Mouse (Mus musculus) brain, embryonic 14.5 days (tissue): ENCODE measurements at regions not wholly inside any gene's neighbourhood (a gene's known extent, or its start where the extent isn't known, plus 50 kb on each side); places are given as distances from the start of the nearest gene placed in this dataset.

ENCODE experiments used
- CTCF ChIP-seq: fragments of 200-500 bp; IDR thresholded peaks from 2 replicates; pipeline ENCODE4 v1.5.1; 2012; ENCODE audit warnings: inconsistent platforms, mild to moderate bottlenecking, moderate library complexity, borderline replicate concordance; ENCODE audit not compliant: insufficient read depth, insufficient read length; ENCODE audit errors: extremely low read depth
- POLR2A ChIP-seq: fragments of 200-500 bp; IDR thresholded peaks from 2 replicates; pipeline ENCODE4 v1.6.1; 2012; ENCODE audit warnings: mild to moderate bottlenecking, inconsistent platforms, borderline replicate concordance; ENCODE audit not compliant: poor library complexity, insufficient read depth, insufficient read length, severe bottlenecking; ENCODE audit errors: extremely low read depth

DNA sequence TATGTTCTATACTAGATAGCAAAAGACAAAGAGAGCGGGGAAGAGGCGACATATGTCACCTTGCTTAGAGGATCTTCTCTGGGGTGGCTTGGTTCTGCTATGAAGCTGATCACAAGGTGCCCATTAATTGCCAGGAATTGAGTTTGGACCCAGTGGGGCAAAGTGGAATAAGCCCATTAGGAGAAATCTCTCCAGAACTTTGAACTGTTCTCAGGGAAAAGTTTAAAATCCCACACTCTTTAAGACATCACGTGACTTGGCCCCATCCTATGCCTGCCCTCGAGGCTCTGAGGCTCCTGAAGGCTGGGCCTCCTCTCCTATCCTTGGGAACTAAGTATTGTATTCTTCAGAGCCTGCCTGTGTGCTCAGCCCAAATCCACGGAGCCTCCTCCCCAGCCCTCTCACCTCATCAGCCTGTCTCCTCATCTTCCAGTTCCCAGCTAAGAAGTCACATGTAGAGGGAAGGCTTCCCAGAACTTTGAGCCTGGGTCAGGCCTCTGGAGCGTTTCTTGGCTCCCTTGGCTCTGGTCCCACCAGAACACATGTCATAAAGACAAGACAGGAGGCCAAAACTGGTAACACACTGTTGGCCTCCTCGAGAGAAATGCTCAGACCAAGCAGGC, 151.5 kb upstream of the Habp2 start:
- TF ChIP-seq CTCF (no peak), POLR2A (no peak)
